Mouse (Mus musculus) MEL (cell line): ENCODE measurements around the gene Pcif1. TPM values are rescaled to one million over a fixed set of nuclear protein-coding genes. Genes with fewer than 3 reads are reported as not detected.

ENCODE experiments used
- DNase-seq: peaks from one replicate; pipeline ENCODE4 v3.0.0; 2011; ENCODE audit warnings: low read depth, low spot score
- H3K27ac ChIP-seq: 2 replicates; pipeline ENCODE4 v1.5.1; 2012; ENCODE audit warnings: low read depth, mild to moderate bottlenecking, control low read depth, low read length, moderate library complexity; ENCODE audit not compliant: control insufficient read depth
- H3K27me3 ChIP-seq, 2 experiments: fragments of 150-350 bp in 1 of 2; sonication (generic) in 1 of 2; 2 replicates each; pipeline ENCODE4 v1.6.1; 2012; ENCODE audit warnings: low read length in 2 of 2, mild to moderate bottlenecking in 2 of 2, improper control_type of control experiment in 1 of 2, moderate library complexity in 1 of 2; ENCODE audit not compliant: insufficient read depth in 2 of 2, control insufficient read depth in 1 of 2
- H3K36me3 ChIP-seq, 2 experiments: 2 replicates each; pipeline ENCODE4 v1.6.1; 2012 to 2014; ENCODE audit warnings: low read length in 2 of 2, improper control_type of control experiment in 1 of 2, inconsistent platforms in 1 of 2, mild to moderate bottlenecking in 1 of 2; ENCODE audit not compliant: insufficient read depth in 2 of 2, control insufficient read depth in 1 of 2
- H3K4me1 ChIP-seq, 2 experiments: fragments of 150-350 bp in 1 of 2; sonication (generic) in 1 of 2; 2 replicates each; pipeline ENCODE4 v1.6.1; 2012; ENCODE audit warnings: low read length in 2 of 2, improper control_type of control experiment in 1 of 2, mild to moderate bottlenecking in 1 of 2; ENCODE audit not compliant: insufficient read depth in 2 of 2, control insufficient read depth in 1 of 2
- H3K4me3 ChIP-seq, 2 experiments: fragments of 150-350 bp in 1 of 2; sonication (generic) in 1 of 2; 2 replicates each; pipeline ENCODE4 v1.5.1; 2012; ENCODE audit warnings: low read depth in 2 of 2, low read length in 2 of 2, mild to moderate bottlenecking in 2 of 2, moderate library complexity in 2 of 2, control low read depth in 1 of 2, improper control_type of control experiment in 1 of 2; ENCODE audit not compliant: control insufficient read depth in 1 of 2, insufficient read depth in 1 of 2
- H3K79me2 ChIP-seq: 2 replicates; pipeline ENCODE4 v1.6.1; 2012; ENCODE audit warnings: mild to moderate bottlenecking, low read length, moderate library complexity; ENCODE audit not compliant: control insufficient read depth, poor library complexity, insufficient read depth
- H3K9ac ChIP-seq: 2 replicates; pipeline ENCODE4 v1.6.1; 2012; ENCODE audit warnings: low read depth, mild to moderate bottlenecking, control low read depth, low read length, moderate library complexity; ENCODE audit not compliant: control insufficient read depth, poor library complexity, severe bottlenecking
- H3K9me3 ChIP-seq: fragments of 150-350 bp; sonication (generic); replicated peaks from 2 replicates; pipeline ENCODE4 v1.6.1; 2012; ENCODE audit warnings: mild to moderate bottlenecking, low read length, improper control_type of control experiment, moderate library complexity; ENCODE audit not compliant: insufficient read depth
- BHLHE40 ChIP-seq: IDR thresholded peaks from 2 replicates; pipeline ENCODE4 v1.6.1; 2012; ENCODE audit warnings: low read depth, mild to moderate bottlenecking, inconsistent platforms, low read length, improper control_type of control experiment, borderline replicate concordance
- CHD1 ChIP-seq: IDR thresholded peaks from 2 replicates; pipeline ENCODE4 v1.6.1; 2012; ENCODE audit warnings: low read depth, mild to moderate bottlenecking, inconsistent platforms, low read length, improper control_type of control experiment
- CTCF ChIP-seq, 3 experiments: IDR thresholded peaks in 2 of 3; conservative IDR thresholded peaks in 1 of 3; 2 replicates each; pipeline ENCODE4 v1.5.1; 2011 to 2012; ENCODE audit warnings: low read length in 3 of 3, low read depth in 2 of 3, mild to moderate bottlenecking in 2 of 3, improper control_type of control experiment in 1 of 3, inconsistent platforms in 1 of 3, mixed read lengths in 1 of 3, moderate library complexity in 1 of 3; ENCODE audit not compliant: control insufficient read depth in 1 of 3, insufficient read depth in 1 of 3, poor library complexity in 1 of 3, severe bottlenecking in 1 of 3
- E2F4 ChIP-seq: IDR thresholded peaks from 2 replicates; pipeline ENCODE4 v1.6.1; 2011; ENCODE audit warnings: low read depth, low read length, improper control_type of control experiment, borderline replicate concordance
- GABPA ChIP-seq: IDR thresholded peaks from 2 replicates; pipeline ENCODE4 v1.6.1; 2012; ENCODE audit warnings: low read depth, mild to moderate bottlenecking, inconsistent platforms, low read length, improper control_type of control experiment, moderate library complexity
- HCFC1 ChIP-seq: IDR thresholded peaks from 2 replicates; pipeline ENCODE4 v1.6.1; 2012; ENCODE audit warnings: low read depth, mild to moderate bottlenecking, inconsistent platforms, low read length, improper control_type of control experiment, moderate library complexity
- KAT2A ChIP-seq: conservative IDR thresholded peaks from 2 replicates; pipeline ENCODE4 v1.6.1; 2012; ENCODE audit warnings: low read depth, low read length, improper control_type of control experiment, inconsistent platforms
- MAFK ChIP-seq: IDR thresholded peaks from 2 replicates; pipeline ENCODE4 v1.6.1; 2011; ENCODE audit warnings: low read depth, mild to moderate bottlenecking, low read length, improper control_type of control experiment, borderline replicate concordance
- MAX ChIP-seq: IDR thresholded peaks from 2 replicates; pipeline ENCODE4 v1.6.1; 2011; ENCODE audit warnings: low read length, improper control_type of control experiment
- MEF2A ChIP-seq: IDR thresholded peaks from 2 replicates; pipeline ENCODE4 v1.6.1; 2014; ENCODE audit warnings: low read depth, mild to moderate bottlenecking, inconsistent platforms, low read length, improper control_type of control experiment; ENCODE audit not compliant: poor library complexity, insufficient replicate concordance, severe bottlenecking; ENCODE audit errors: extremely low read depth
- MXI1 ChIP-seq: IDR thresholded peaks from 2 replicates; pipeline ENCODE4 v1.6.1; 2011; ENCODE audit warnings: mild to moderate bottlenecking, low read depth, low read length, improper control_type of control experiment
- MYC ChIP-seq: IDR thresholded peaks from 2 replicates; pipeline ENCODE4 v1.6.1; 2011; ENCODE audit warnings: low read depth, mild to moderate bottlenecking, low read length, improper control_type of control experiment, moderate library complexity
- POLR2A ChIP-seq, 2 experiments: IDR thresholded peaks; 2 replicates each; pipeline ENCODE4 v1.6.1; 2011 to 2012; ENCODE audit warnings: low read length in 2 of 2, mild to moderate bottlenecking in 2 of 2, control low read depth in 1 of 2, improper control_type of control experiment in 1 of 2, low read depth in 1 of 2, moderate library complexity in 1 of 2; ENCODE audit not compliant: control insufficient read depth in 1 of 2, insufficient read depth in 1 of 2, poor library complexity in 1 of 2
- POLR2AphosphoS2 ChIP-seq: IDR thresholded peaks from 2 replicates; pipeline ENCODE4 v1.6.1; 2011; ENCODE audit warnings: low read length, improper control_type of control experiment
- POLR2AphosphoS5 ChIP-seq: IDR thresholded peaks from 2 replicates; pipeline ENCODE4 v1.6.1; 2012; ENCODE audit warnings: low read depth, borderline replicate concordance, mild to moderate bottlenecking, inconsistent platforms, low read length, moderate library complexity, mixed read lengths
- RCOR1 ChIP-seq: IDR thresholded peaks from 2 replicates; pipeline ENCODE4 v1.6.1; 2012; ENCODE audit warnings: low read depth, mild to moderate bottlenecking, inconsistent platforms, low read length, improper control_type of control experiment
- SMC3 ChIP-seq: IDR thresholded peaks from 2 replicates; pipeline ENCODE4 v1.6.1; 2011; ENCODE audit warnings: low read depth, low read length, improper control_type of control experiment
- TBP ChIP-seq: IDR thresholded peaks from 2 replicates; pipeline ENCODE4 v1.8.0; 2011; ENCODE audit warnings: low read depth, low read length, improper control_type of control experiment
- UBTF ChIP-seq: IDR thresholded peaks from 2 replicates; pipeline ENCODE4 v1.6.1; 2012; ENCODE audit warnings: low read depth, mild to moderate bottlenecking, inconsistent platforms, low read length, improper control_type of control experiment, moderate library complexity, borderline replicate concordance; ENCODE audit not compliant: insufficient read depth
- USF1 ChIP-seq: IDR thresholded peaks from 2 replicates; pipeline ENCODE4 v1.6.1; 2014; ENCODE audit warnings: low read depth, mild to moderate bottlenecking, inconsistent platforms, low read length, improper control_type of control experiment, moderate library complexity
- USF2 ChIP-seq, 2 experiments: IDR thresholded peaks; 2 replicates each; pipeline ENCODE4 v1.6.1; 2011 to 2012; ENCODE audit warnings: improper control_type of control experiment in 2 of 2, low read length in 2 of 2, borderline replicate concordance in 1 of 2, inconsistent platforms in 1 of 2, low read depth in 1 of 2, mild to moderate bottlenecking in 1 of 2; ENCODE audit not compliant: insufficient read depth in 1 of 2
- ZMIZ1 ChIP-seq: IDR thresholded peaks from 2 replicates; pipeline ENCODE4 v1.6.1; 2012; ENCODE audit warnings: low read depth, mild to moderate bottlenecking, inconsistent platforms, low read length, improper control_type of control experiment, moderate library complexity
- polyA plus RNA-seq, 2 experiments: library from polyadenylated mRNA; stranded (reverse) in 1 of 2; unstranded in 1 of 2; fragments of >175 nt in 1 of 2; fragments of >200 nt in 1 of 2; gene quantifications; 2 replicates each; pipeline versions ENCODE4 v1.2.1 to v1.2.4; 2012; ENCODE audit warnings: low replicate concordance in 2 of 2, low read depth in 1 of 2; ENCODE audit not compliant: insufficient read length in 2 of 2, insufficient read depth in 1 of 2, missing spikeins in 1 of 2
- total RNA-seq: library from RNA; depleted of rRNA; stranded (reverse); fragments of 300-350 nt; gene quantifications from 2 replicates; pipeline ENCODE4 v1.2.3, GENCODE M21; 2012

Gene Pcif1
- total and polyA plus RNA-seq, 3 experiments = 46.8 to 118 TPM; not detected in 1

GRCm38 (mm10) chr2:164833314-164833959 is 45.7 kb upstream of the Pcif1 start, which contains the start of gene Neurl2 (continued):
- TF ChIP-seq KAT2A (no peak; the same call in 1 of the 2 replicates), POLR2A (IDR thresholded peaks at IDR 0.05; ENCODE audit: control insufficient read depth in 1 of 2, insufficient read depth in 1 of 2, low read depth in 1 of 2, low read length in 2 of 2, poor library complexity in 1 of 2) (peak; percentile 42 to 74; a peak in 3 of 4 replicates), UBTF (no peak), MAX (peak; percentile 98)

- Histone ChIP-seq H3K9ac (peak overlapping the region; percentile 82), H3K36me3 (peaks cover 2% of the 10 kb centered on the region in 2 experiments; a peak in 1 of 4 replicates), H3K9me3 (no peaks in the 10 kb centered on the region), H3K27ac (peak overlapping the region; percentile 48; the same call in 1 of the 2 replicates), H3K27me3 (no peaks in the 10 kb centered on the region), H3K4me3 (peak overlapping the region; percentile 56 to 86)
- peak; percentile 52 for DNase-seq
- TF ChIP-seq TBP (no peak), USF1 (peak; percentile 31; the same call in 1 of the 2 replicates), CTCF (IDR thresholded peaks at IDR 0.05 in 2 of 3, conservative IDR thresholded peaks at IDR 0.05 in 1 of 3; ENCODE audit: control insufficient read depth in 1 of 3, insufficient read depth in 1 of 3, low read depth in 2 of 3, low read length in 3 of 3, poor library complexity in 1 of 3, severe bottlenecking in 1 of 3) (peak in 2 of 3 experiments; percentile 18 to 20; a peak in 3 of 6 replicates), SMC3 (0 out of 2 replicates have a peak, but pooled peaks have one; percentile 20), MAFK (no peak), MXI1 (no peak)
- TF ChIP-seq, all 39 proteins: peak for 3
- peaks cover 0 to 5% of the 10 kb centered on the region in 2 experiments; a peak in 1 of 4 replicates for H3K4me1 ChIP-seq
- peaks cover 18% of the 10 kb centered on the region for H3K79me2 ChIP-seq
These were observed 44.6 kb upstream of the Pcif1 start for GRCm38 (mm10) chr2:164834531-164834930.

- H3K4me1 ChIP-seq = peaks cover 0 to 5% of the 10 kb centered on the region in 2 experiments; a peak in 1 of 4 replicates
- no peak overlapping the region for H3K9ac ChIP-seq
- no peaks in the 10 kb centered on the region for H3K27me3 ChIP-seq
- no peak overlapping the region for H3K4me3 ChIP-seq
- TF ChIP-seq MYC (no peak), ZMIZ1 (no peak), BHLHE40 (no peak), HCFC1 (no peak), RCOR1 (no peak), MEF2A (no peak), SMC3 (no peak), POLR2AphosphoS5 (no peak), MAFK (no peak), POLR2AphosphoS2 (no peak), KAT2A (no peak), CHD1 (no peak), MXI1 (no peak), GABPA (no peak), E2F4 (no peak), USF2 (IDR thresholded peaks at IDR 0.05; ENCODE audit: borderline replicate concordance in 1 of 2, insufficient read depth in 1 of 2, low read depth in 1 of 2, low read length in 2 of 2) (no peak)
- peaks cover 2% of the 10 kb centered on the region in 2 experiments; a peak in 1 of 4 replicates for H3K36me3 ChIP-seq
- no peaks in the 10 kb centered on the region for H3K9me3 ChIP-seq
- no peak for DNase-seq
- no peak overlapping the region for H3K27ac ChIP-seq
- H3K79me2 ChIP-seq = peaks cover 18% of the 10 kb centered on the region
These were observed 43.9 kb upstream of the Pcif1 start for GRCm38 (mm10) chr2:164835164-164835563.
